Mouse (Mus musculus): ENCODE data around the gene Pate4. TPM values are rescaled to one million over a fixed set of nuclear protein-coding genes. Genes with fewer than 3 reads are reported as not detected.

Pate4 gene
- total RNA-seq, 1 experiment: not detected

DNA sequence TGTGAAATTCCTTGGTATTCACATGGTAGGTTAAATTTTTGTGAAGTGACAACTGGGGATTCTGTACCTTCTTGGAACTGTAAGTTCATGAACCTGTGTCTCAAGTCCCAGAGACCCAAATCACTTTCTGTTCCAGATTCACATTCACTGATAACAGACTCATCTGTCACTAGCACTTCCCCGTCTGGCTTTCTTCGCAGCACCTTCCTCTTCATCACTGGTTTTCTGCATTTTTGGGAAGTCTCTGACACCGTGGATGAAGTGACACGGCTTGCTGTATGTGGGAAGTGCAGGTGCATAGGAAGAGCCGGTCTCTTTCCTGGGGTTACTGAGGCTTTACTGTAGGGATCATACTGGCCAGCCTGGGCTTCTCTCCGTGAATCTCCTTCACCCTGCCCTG lies 50.2 kb downstream of the Pate4 start:
- TF ChIP-seq MAFK (IDR thresholded peaks at IDR 0.05; ENCODE audit: insufficient read depth, low read depth, low read length) (no peak), ZNF384 (IDR thresholded peaks at IDR 0.05; ENCODE audit: low read depth, low read length) (no peak), ZC3H11A (IDR thresholded peaks at IDR 0.05; ENCODE audit: borderline replicate concordance, low read depth, low read length) (no peak), HCFC1 (IDR thresholded peaks at IDR 0.05; ENCODE audit: borderline replicate concordance, insufficient read depth, low read length) (no peak), CHD2 (IDR thresholded peaks at IDR 0.05; ENCODE audit: low read depth, low read length) (no peak)
- in situ Hi-C loops (cut with MboI; ENCODE audit: low sequenced_read_pairs in 2 of 2, unreplicated experiment in 2 of 2): no loop called here

DNA sequence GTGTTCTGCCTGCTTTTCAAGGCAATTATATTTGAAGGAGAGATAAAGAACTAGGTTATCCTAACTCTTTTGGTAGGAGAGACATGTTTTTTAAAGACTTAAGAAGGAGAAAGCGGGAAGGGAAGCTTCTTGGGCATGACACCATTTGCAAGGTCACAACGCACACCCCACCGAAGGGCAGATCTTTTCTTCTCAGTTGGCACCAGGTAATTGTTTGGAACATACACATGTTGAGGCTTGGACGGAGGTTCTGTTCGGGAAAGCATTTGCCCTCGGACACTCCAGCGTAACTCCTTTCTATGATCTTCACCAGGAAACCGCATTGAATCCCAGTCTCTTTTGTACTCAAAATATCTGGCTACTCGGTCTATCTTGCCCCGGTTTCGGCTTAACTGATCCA lies 50.7 kb downstream of the Pate4 start:
- no peak overlapping the region; a peak in 1 of 4 replicates for H3K4me3 ChIP-seq (ENCODE audit: insufficient read depth in 1 of 2, low read depth in 1 of 2, low read length in 2 of 2, poor library complexity in 1 of 2, severe bottlenecking in 1 of 2)
- peaks cover 16% of the 10 kb centered on the region for H3K36me3 ChIP-seq (ENCODE audit: control insufficient read depth, insufficient read depth, low read length, poor library complexity, severe bottlenecking)
- H3K9me3 ChIP-seq (ENCODE audit: control insufficient read depth, insufficient read depth, low read depth, low read length): no peaks in the 10 kb centered on the region
- no peak for DNase-seq (ENCODE audit: low read depth, low spot score)
- H3K9ac ChIP-seq (ENCODE audit: insufficient read depth, low read depth, low read length, poor library complexity, severe bottlenecking): no peak overlapping the region; the same call in 1 of the 2 replicates
- H3K27ac ChIP-seq (ENCODE audit: insufficient read depth, low read depth, low read length, poor library complexity, severe bottlenecking): no peak overlapping the region
- H3K4me1 ChIP-seq (ENCODE audit: control insufficient read depth in 2 of 2, insufficient read depth in 2 of 2, low read length in 2 of 2, poor library complexity in 1 of 2): peaks cover 0 to 2% of the 10 kb centered on the region in 2 experiments; a peak in 1 of 4 replicates
- TF ChIP-seq CHD2 (IDR thresholded peaks at IDR 0.05; ENCODE audit: low read depth, low read length) (no peak), HCFC1 (IDR thresholded peaks at IDR 0.05; ENCODE audit: borderline replicate concordance, insufficient read depth, low read length) (no peak), ZC3H11A (IDR thresholded peaks at IDR 0.05; ENCODE audit: borderline replicate concordance, low read depth, low read length) (no peak), MAFK (IDR thresholded peaks at IDR 0.05; ENCODE audit: insufficient read depth, low read depth, low read length) (no peak), ZNF384 (IDR thresholded peaks at IDR 0.05; ENCODE audit: low read depth, low read length) (no peak)
- in situ Hi-C loops (cut with MboI; ENCODE audit: low sequenced_read_pairs in 2 of 2, unreplicated experiment in 2 of 2): no loop called here

More for the DNA sequence above, 50.2 kb downstream of the Pate4 start:
- H3K9ac ChIP-seq (ENCODE audit: insufficient read depth, low read depth, low read length, poor library complexity, severe bottlenecking): no peak overlapping the region
- no peaks in the 10 kb centered on the region for H3K9me3 ChIP-seq (ENCODE audit: control insufficient read depth, insufficient read depth, low read depth, low read length)
- peaks cover 18% of the 10 kb centered on the region for H3K36me3 ChIP-seq (ENCODE audit: control insufficient read depth, insufficient read depth, low read length, poor library complexity, severe bottlenecking)
- no peak for DNase-seq (ENCODE audit: low read depth, low spot score)
- peak overlapping the region in 1 of 2 experiments; percentile 11; a peak in 1 of 4 replicates for H3K4me3 ChIP-seq (ENCODE audit: insufficient read depth in 1 of 2, low read depth in 1 of 2, low read length in 2 of 2, poor library complexity in 1 of 2, severe bottlenecking in 1 of 2)
- H3K4me1 ChIP-seq (ENCODE audit: control insufficient read depth in 2 of 2, insufficient read depth in 2 of 2, low read length in 2 of 2, poor library complexity in 1 of 2): peaks cover 0 to 2% of the 10 kb centered on the region in 2 experiments; a peak in 1 of 4 replicates
- H3K27ac ChIP-seq (ENCODE audit: insufficient read depth, low read depth, low read length, poor library complexity, severe bottlenecking): no peak overlapping the region

DNA sequence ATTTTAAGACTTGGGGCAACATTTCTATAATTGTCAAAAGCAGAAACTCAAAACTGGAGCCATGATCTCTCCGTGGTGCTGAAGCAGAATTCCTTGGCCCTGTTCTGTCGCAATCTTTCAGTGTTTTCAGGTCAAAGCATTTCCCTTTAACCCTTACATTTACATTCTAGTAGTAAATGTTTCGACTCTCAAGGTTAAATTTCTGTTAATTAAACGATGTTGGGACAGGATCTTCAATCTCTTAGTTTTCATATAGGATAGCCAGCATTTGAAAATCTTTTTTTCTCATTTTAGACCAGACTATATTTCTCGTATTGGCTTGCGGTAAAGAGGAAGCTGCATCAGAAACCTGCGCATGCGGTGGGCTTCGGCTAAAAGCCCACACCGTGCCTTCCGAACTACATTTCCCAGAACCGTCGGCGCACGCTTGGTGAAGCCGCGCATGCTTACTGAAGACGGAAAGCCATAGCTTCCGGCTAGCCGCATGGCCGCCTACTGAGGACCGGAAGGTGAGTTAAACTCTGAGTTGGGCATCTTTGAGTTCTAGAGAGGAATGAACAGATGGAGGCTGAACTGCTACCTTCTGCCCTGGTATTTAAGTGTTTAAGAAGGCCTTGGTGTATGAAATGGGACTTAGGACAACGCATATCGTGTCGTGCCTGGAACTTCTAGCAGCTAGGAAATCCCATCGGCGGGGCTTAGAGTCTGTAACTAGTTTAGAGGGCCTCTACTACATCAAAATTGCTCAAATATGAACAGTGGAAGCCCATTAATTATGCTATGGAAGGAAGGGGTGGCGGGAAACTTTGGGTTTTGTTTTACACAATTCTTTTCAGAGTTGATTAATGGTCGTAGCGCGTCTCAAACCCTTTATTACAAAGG lies 52.5 kb downstream of the Pate4 start:
- no peak overlapping the region for H3K27ac ChIP-seq (ENCODE audit: insufficient read depth, low read depth, low read length, poor library complexity, severe bottlenecking)
- peaks cover 11% of the 10 kb centered on the region for H3K36me3 ChIP-seq (ENCODE audit: control insufficient read depth, insufficient read depth, low read length, poor library complexity, severe bottlenecking)
- H3K9me3 ChIP-seq (ENCODE audit: control insufficient read depth, insufficient read depth, low read depth, low read length): no peaks in the 10 kb centered on the region
- H3K4me3 ChIP-seq (ENCODE audit: insufficient read depth in 1 of 2, low read depth in 1 of 2, low read length in 2 of 2, poor library complexity in 1 of 2, severe bottlenecking in 1 of 2): peak overlapping the region; percentile 74 to 98
- in situ Hi-C loops (cut with MboI; ENCODE audit: low sequenced_read_pairs in 2 of 2, unreplicated experiment in 2 of 2): no loop called here
- peak; percentile 75 for DNase-seq (ENCODE audit: low read depth, low spot score)
- peaks cover 0 to 2% of the 10 kb centered on the region in 2 experiments; a peak in 1 of 4 replicates for H3K4me1 ChIP-seq (ENCODE audit: control insufficient read depth in 2 of 2, insufficient read depth in 2 of 2, low read length in 2 of 2, poor library complexity in 1 of 2)
- H3K9ac ChIP-seq (ENCODE audit: insufficient read depth, low read depth, low read length, poor library complexity, severe bottlenecking): peak overlapping the region; percentile 87
- TF ChIP-seq ZC3H11A (IDR thresholded peaks at IDR 0.05; ENCODE audit: borderline replicate concordance, low read depth, low read length) (no peak), HCFC1 (IDR thresholded peaks at IDR 0.05; ENCODE audit: borderline replicate concordance, insufficient read depth, low read length) (peak; percentile 95)

DNA sequence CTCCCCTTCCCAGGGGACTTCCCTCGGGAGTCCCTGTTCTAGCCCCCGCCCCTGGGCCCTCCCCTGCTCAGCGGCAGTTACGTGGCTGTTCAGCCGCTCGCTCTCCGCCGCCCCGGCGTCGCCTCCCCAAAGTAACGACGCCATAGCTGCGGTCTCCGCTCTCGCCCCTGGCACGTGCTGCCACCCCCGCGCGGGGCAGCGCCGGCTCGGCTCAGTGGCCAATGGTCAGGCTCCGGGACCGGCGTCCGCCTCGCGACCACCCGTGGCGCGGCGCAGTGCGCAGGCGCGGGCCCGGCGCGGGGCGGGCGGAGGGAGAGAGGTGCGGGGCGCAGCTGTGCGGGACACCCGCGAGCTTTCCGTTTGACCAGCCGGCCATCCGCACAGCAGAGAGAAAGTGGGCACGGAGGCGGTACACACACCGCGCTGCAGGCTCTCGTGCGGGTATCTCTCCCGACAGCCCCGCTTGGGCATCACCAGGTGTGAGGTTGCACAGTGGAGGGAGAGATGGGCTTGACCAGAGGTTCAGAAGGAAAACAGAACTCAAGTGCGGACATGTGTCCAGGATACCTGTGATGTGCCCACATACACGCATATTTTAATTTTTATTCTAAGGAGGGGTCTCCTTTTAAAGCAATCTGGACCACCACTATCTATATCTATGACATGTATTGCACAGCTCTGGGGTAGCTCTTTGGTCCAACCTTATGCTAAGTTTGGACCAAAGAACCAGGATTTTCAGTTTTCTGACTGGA lies 53.3 kb downstream of the Pate4 start, which contains the start of the genes Ddx25 and Pus3:
TSS of gene Ddx25 (minus strand) at position 272 of the 752 bp plus-strand sequence.
TSS of gene Pus3 (plus strand) at position 339 of the 752 bp plus-strand sequence.
- TF ChIP-seq ZNF384 (IDR thresholded peaks at IDR 0.05; ENCODE audit: low read depth, low read length) (no peak), ZC3H11A (IDR thresholded peaks at IDR 0.05; ENCODE audit: borderline replicate concordance, low read depth, low read length) (no peak), CHD2 (IDR thresholded peaks at IDR 0.05; ENCODE audit: low read depth, low read length) (no peak), MAFK (IDR thresholded peaks at IDR 0.05; ENCODE audit: insufficient read depth, low read depth, low read length) (no peak), HCFC1 (IDR thresholded peaks at IDR 0.05; ENCODE audit: borderline replicate concordance, insufficient read depth, low read length) (no peak)
- no peak within 1 kb of the TSS for H3K27ac ChIP-seq (ENCODE audit: insufficient read depth, low read depth, low read length, poor library complexity, severe bottlenecking)
- H3K9ac ChIP-seq (ENCODE audit: insufficient read depth, low read depth, low read length, poor library complexity, severe bottlenecking): peak within 1 kb of the TSS; percentile 87
- DNase-seq (ENCODE audit: low read depth, low spot score): no peak
- H3K4me3 ChIP-seq (ENCODE audit: insufficient read depth in 1 of 2, low read depth in 1 of 2, low read length in 2 of 2, poor library complexity in 1 of 2, severe bottlenecking in 1 of 2): peak within 1 kb of the TSS; percentile 74 to 98
- peaks cover 0 to 2% of the 10 kb centered on the region in 2 experiments; a peak in 1 of 4 replicates for H3K4me1 ChIP-seq (ENCODE audit: control insufficient read depth in 2 of 2, insufficient read depth in 2 of 2, low read length in 2 of 2, poor library complexity in 1 of 2)
- in situ Hi-C loops (cut with MboI; ENCODE audit: low sequenced_read_pairs in 2 of 2, unreplicated experiment in 2 of 2): no loop called here
- no peaks in the 10 kb centered on the region for H3K9me3 ChIP-seq (ENCODE audit: control insufficient read depth, insufficient read depth, low read depth, low read length)
- peaks cover 11% of the 10 kb centered on the region for H3K36me3 ChIP-seq (ENCODE audit: control insufficient read depth, insufficient read depth, low read length, poor library complexity, severe bottlenecking)

Other genes with a start within 250 kb of the Pate4 start
- 13.4 and 17.4 TPM in 2 replicates for gene Cdon, start 190.8 kb downstream of the Pate4 start, total RNA-seq (2012; rRNA removed)
- gene Gm1113, start 93.7 kb downstream of the Pate4 start, total RNA-seq (2012; rRNA removed): not detected in 2 replicates
- gene Ddx25, start 53.4 kb downstream of the Pate4 start, total RNA-seq (2012; rRNA removed): 1.6 and 1.8 TPM in 2 replicates
- gene Pus3, start 53.3 kb downstream of the Pate4 start, total RNA-seq (2012; rRNA removed): 20.6 and 25.6 TPM in 2 replicates
- 1.2 and 1.6 TPM in 2 replicates for gene Pate2, start 41.7 kb downstream of the Pate4 start, total RNA-seq (2012; rRNA removed)
- gene Hyls1, start 41.5 kb downstream of the Pate4 start, total RNA-seq (2012; rRNA removed): 14.6 and 17.6 TPM in 2 replicates
- gene Pate3, start 36.3 kb upstream of the Pate4 start, total RNA-seq (2012; rRNA removed): 0.13 TPM in 1 of 2 replicates, not detected in the other
- not detected in 2 replicates for gene Pate1, start 75.4 kb upstream of the Pate4 start, total RNA-seq (2012; rRNA removed)
- gene Gm17677, start 129.1 kb upstream of the Pate4 start, total RNA-seq (2012; rRNA removed): not detected in 2 replicates
- gene Gm17727, start 166.2 kb upstream of the Pate4 start, total RNA-seq (2012; rRNA removed): not detected in 2 replicates
- not detected in 2 replicates for gene Gm27235, start 178.2 kb upstream of the Pate4 start, total RNA-seq (2012; rRNA removed)
- gene D730048I06Rik, start 178.2 kb upstream of the Pate4 start, total RNA-seq (2012; rRNA removed): not detected in 2 replicates
- gene 9230110F15Rik, start 232.2 kb upstream of the Pate4 start, total RNA-seq (2012; rRNA removed): not detected in 2 replicates

Data from ES-E14 (cell line).